Mouse (Mus musculus): Measurements from ENCODE around the gene Nr1d1. TPM values are rescaled to one million over a fixed set of nuclear protein-coding genes. Genes with fewer than 3 reads are reported as not detected.

The Nr1d1 gene
- total and polyA plus RNA-seq, 3 experiments, result 0.17 to 1.4 (median 0.25) TPM

- H3K9ac ChIP-seq (ENCODE audit: insufficient read depth, low read depth), result no peak overlapping the region
- H3K4me1 ChIP-seq (ENCODE audit: control insufficient read depth in 1 of 2, insufficient read depth in 2 of 2), result peaks cover 47 to 69% of the 10 kb centered on the region in 2 experiments
- H3K27ac ChIP-seq (ENCODE audit: insufficient read depth, low read depth), result no peak overlapping the region
- DNase-seq (ENCODE audit: extremely low read depth), result no peak
- in situ Hi-C loops (cut with MboI; ENCODE audit: low pct_ligation_motif_present, low pct_unique_long_range_greater_than_20kb, low sequenced_read_pairs) (loop anchor here (5.0 kb wide), 1 partner anchor 33 kb away; no protein-coding TSS in a partner anchor), dilution Hi-C loops (cut with MboI; ENCODE audit: extremely low pct_ligation_motif_present, extremely low pct_unique_long_range_greater_than_20kb, low sequenced_read_pairs) (no loop called here)
- no peaks in the 10 kb centered on the region for H3K79me2 ChIP-seq (replicated peaks; ENCODE audit: control insufficient read depth, extremely low read depth, insufficient read depth, poor library complexity, severe bottlenecking)
- TF ChIP-seq NRF1 (IDR thresholded peaks at IDR 0.05; ENCODE audit: low read depth, low read length) (no peak), NELFE (IDR thresholded peaks at IDR 0.05; ENCODE audit: low read depth, low read length) (no peak), ZNF384 (IDR thresholded peaks at IDR 0.05; ENCODE audit: low read depth, low read length) (no peak), ZKSCAN1 (IDR thresholded peaks at IDR 0.05; ENCODE audit: borderline replicate concordance, low read depth, low read length) (no peak)
- H3K27me3 ChIP-seq (replicated peaks), result peaks cover 22% of the 10 kb centered on the region
- H3K9me3 ChIP-seq (replicated peaks; ENCODE audit: low read length), result no peaks in the 10 kb centered on the region
- no peak overlapping the region for H3K4me2 ChIP-seq (ENCODE audit: insufficient read depth, low read depth, poor library complexity, severe bottlenecking)
- H3K4me3 ChIP-seq (replicated peaks in 1 of 3; ENCODE audit: low read depth in 2 of 3, low read length in 2 of 3, poor library complexity in 1 of 3), result no peak overlapping the region
- no peaks in the 10 kb centered on the region for H3K36me3 ChIP-seq (replicated peaks in 1 of 2; ENCODE audit: control insufficient read depth in 1 of 2, insufficient read depth in 1 of 2, low read length in 1 of 2)
These were observed 25.4 kb downstream of the Nr1d1 start for GRCm38 (mm10) chr11:98749716-98750115.

DNA sequence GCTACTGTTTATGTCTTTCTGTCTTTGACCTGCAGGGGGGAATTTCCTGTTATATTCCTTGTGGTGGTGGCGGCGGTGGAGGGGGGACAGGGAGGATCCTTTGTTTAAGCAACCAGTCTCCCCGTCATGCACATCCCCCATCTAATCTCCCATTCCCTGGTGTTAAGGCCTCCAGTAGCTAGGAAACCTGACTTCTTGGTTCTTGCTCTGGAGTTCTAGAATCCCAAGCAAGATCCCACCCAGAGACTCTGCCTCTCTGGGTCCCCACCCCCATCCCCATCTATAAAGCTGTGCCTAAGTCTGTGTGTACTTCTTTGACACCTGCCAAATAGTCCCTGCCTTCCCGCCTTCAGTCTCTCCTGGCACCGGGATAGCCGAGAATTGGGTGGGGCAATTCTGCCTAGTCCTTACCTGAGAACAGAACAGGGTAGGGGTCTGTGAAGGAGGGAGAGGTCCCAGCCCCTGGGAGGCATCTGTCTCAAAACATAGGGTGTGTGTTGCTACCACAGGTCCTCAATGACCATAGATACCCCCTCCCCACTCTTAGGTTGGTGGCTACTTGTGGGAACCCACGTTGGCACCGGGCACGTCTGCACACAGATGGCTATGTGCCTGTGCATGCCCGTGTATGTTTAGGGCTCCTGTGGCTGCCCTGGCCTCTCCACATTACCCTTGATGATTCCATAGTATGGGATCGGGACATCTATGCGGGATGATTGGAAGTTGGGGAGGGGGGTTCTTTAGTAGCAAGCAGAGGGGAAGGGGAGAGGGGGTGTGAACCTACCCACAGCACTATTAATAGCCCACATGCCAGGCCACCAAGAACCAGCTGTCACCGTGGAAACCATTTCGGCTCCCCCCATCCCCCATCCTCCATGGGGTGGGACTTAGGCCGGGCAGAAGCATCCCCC lies 26.4 kb downstream of the Nr1d1 start:
- no peaks in the 10 kb centered on the region for H3K79me2 ChIP-seq (replicated peaks; ENCODE audit: control insufficient read depth, extremely low read depth, insufficient read depth, poor library complexity, severe bottlenecking)
- peaks cover 39 to 60% of the 10 kb centered on the region in 2 experiments for H3K4me1 ChIP-seq (ENCODE audit: control insufficient read depth in 1 of 2, insufficient read depth in 2 of 2)
- dilution Hi-C loops (cut with MboI; ENCODE audit: extremely low pct_ligation_motif_present, extremely low pct_unique_long_range_greater_than_20kb, low sequenced_read_pairs), result no loop called here
- peaks cover 29% of the 10 kb centered on the region for H3K27me3 ChIP-seq (replicated peaks)
- in situ Hi-C loops (cut with MboI; ENCODE audit: low pct_ligation_motif_present, low pct_unique_long_range_greater_than_20kb, low sequenced_read_pairs), result loop anchor here (5.0 kb wide), 1 partner anchor 34 kb away; no protein-coding TSS in a partner anchor
- H3K27ac ChIP-seq (ENCODE audit: insufficient read depth, low read depth), result no peak overlapping the region
- H3K9ac ChIP-seq (ENCODE audit: insufficient read depth, low read depth), result no peak overlapping the region
- H3K4me3 ChIP-seq (replicated peaks in 1 of 3; ENCODE audit: low read depth in 2 of 3, low read length in 2 of 3, poor library complexity in 1 of 3), result no peak overlapping the region
- no peaks in the 10 kb centered on the region for H3K36me3 ChIP-seq (replicated peaks in 1 of 2; ENCODE audit: control insufficient read depth in 1 of 2, insufficient read depth in 1 of 2, low read length in 1 of 2)
- DNase-seq (ENCODE audit: extremely low read depth), result no peak
- TF ChIP-seq MAZ (IDR thresholded peaks at IDR 0.05; ENCODE audit: low read depth, low read length) (no peak), SIN3A (IDR thresholded peaks at IDR 0.05; ENCODE audit: low read length) (no peak), NRF1 (IDR thresholded peaks at IDR 0.05; ENCODE audit: low read depth, low read length) (no peak), POLR2A (IDR thresholded peaks at IDR 0.05; ENCODE audit: low read depth, low read length) (no peak), CHD2 (IDR thresholded peaks at IDR 0.05; ENCODE audit: low read length) (no peak), ZNF384 (IDR thresholded peaks at IDR 0.05; ENCODE audit: low read depth, low read length) (no peak), ZC3H11A (IDR thresholded peaks at IDR 0.05; ENCODE audit: low read depth, low read length) (no peak), NELFE (IDR thresholded peaks at IDR 0.05; ENCODE audit: low read depth, low read length) (no peak), ZMIZ1 (IDR thresholded peaks at IDR 0.05; ENCODE audit: low read depth, low read length) (no peak)
- H3K4me2 ChIP-seq (ENCODE audit: insufficient read depth, low read depth, poor library complexity, severe bottlenecking), result no peak overlapping the region; the same call in 1 of the 2 replicates
- no peaks in the 10 kb centered on the region for H3K9me3 ChIP-seq (replicated peaks; ENCODE audit: low read length)
